Mouse (Mus musculus) embryo, embryonic 10.5 days (tissue): ENCODE results near the gene Cdc37.

Experiments used
- DNase-seq: peaks from one replicate; pipeline ENCODE4 v3.0.0-alpha.2; 2015; ENCODE audit warnings: low spot score

The Cdc37 gene

DNA sequence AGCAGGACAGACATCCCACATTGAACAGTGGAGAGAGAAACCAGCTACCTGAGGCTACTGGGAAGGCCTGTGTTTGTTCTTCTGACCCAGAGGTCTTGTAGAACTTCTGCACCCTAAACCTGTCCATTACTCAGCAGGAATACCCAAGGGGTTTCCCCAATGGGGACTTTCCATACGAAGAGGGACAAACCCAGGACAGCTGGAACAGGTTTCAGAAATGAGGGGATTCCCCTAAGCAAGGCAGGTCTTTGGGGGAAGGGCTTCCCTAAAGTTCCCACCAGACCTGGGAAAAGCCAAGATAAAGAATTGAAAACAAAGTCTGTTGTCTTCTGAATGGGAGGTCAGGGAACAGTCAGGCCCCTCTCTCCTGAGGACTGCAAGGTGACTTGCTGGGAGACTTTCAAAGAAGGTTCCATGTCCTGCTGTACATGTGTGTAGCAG, 13.8 kb downstream of the Cdc37 start:
- DNase-seq, result no peak

DNA sequence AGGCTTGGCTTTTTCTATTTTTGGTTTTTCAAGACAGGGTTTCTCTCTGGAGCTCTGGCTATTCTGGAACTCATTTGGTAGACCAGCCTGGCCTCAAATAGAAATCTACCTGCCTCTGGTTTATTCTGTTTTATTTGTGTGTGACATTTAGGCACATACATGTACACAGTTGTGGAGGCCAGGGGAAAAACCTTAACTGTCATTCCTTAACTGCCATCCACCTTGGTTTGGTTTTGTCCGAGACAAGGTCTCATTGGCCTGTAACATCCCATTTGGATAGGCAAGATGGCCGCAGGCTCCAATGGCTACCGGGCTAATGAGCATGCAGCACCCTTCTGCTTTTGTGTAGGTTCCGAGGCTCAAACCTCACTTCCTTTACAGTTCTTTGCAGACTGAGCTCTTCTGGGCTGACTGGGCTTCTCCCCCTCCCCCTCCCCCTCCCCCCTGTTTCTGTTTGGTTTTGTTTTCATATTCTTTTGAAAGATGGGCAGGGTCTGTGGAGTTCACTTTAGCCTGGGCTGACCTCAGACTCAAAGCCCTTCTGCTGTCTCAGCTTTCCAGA, 14.4 kb downstream of the Cdc37 start:
- DNase-seq, result no peak

DNA sequence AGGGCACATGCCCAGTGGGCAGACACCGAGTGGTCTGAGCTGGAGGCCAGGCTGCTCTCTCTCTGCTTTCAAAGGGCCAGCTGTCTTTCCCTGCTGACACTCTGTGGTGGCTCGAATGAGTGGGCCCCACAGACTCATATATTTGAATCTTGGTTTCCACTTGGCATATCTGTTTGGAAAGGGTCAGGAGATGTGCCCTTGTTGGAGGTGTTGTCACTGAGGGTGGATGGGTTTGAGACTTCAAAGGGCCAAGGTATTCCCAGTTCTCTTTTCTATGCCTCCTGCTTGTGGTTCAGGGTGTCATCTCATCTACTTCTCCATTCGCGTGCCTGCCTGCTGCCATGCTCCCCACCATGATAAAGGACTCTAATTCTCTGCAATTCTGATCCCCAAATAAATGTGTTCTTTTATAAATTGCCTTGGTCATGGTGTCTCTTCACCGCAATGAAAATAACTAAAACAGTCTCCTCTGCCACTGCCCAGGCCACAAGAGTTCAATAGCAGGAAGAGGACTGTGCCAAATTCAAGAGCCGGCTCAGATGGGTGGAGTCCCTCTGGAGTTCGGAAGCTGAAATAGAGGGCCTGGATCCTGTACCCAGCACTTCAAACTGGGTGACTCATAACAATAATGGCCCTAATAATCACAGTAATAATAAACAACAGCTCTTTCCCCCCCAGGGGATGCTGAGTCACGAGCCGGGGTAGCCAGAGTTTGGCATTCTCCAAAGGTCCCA, 15.0 kb downstream of the Cdc37 start:
- no peak for DNase-seq

DNA sequence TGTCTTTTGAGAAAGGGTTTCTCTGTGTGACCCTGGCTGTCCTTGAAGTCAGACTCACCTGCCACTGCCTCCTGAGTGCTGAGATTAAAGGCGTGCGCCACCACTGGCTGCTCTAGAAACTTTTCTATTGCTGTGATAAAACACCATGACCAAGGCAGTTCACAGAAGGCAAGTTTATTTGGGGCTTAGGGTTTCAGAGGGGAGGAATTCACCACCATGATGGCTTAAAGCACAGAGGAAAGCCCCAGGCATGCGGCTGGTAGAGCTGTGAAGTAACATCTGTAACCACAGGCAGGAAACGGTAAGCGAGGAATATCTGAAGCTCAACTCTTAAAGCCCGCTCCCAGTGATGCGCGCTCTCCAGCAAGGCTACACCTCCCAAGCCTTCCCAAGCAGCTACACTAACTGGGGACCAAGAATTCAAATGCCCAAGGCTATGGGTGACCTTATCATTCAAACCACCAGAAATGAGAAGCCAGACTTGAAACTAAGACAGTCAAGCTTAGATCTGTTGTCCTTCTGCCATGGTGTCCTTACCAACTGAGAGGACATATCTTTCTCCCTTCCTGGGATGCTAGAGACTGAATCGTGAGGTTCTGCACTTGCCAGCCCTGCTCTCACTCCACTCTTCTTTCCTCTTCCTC, 16.6 kb downstream of the Cdc37 start:
- no peak for DNase-seq

DNA sequence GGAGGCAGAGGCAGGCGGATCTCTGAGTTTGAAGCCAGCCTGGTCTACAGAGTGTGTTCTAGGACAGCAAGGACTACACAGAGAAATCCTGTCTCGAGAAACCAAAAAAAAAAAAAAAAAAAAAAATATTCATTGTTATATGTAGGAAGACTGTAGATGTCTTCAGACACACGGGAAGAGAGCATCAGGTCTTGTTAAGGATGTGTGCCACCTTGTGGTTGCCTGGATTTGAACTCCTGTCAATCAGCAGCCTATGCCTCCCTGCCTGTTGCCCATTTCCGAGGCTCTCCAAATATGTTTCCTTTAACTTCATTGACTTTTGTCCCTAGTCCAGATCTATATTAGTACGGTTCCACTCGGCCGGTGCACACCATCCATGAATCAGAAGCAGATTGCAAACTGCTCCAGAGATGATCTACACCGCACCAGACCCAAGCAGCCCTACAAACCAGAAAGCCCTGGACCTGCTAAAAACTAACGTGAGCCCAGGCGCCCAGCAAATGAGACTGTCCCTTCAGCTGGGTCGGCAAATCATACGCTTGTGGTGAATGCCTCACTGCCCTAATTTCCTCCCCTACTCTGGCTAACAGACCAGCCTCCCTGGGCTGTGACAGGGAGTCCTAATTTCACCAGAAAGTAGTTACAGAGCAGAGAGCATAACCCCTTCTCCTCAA, 17.5 kb downstream of the Cdc37 start:
- no peak for DNase-seq

DNA sequence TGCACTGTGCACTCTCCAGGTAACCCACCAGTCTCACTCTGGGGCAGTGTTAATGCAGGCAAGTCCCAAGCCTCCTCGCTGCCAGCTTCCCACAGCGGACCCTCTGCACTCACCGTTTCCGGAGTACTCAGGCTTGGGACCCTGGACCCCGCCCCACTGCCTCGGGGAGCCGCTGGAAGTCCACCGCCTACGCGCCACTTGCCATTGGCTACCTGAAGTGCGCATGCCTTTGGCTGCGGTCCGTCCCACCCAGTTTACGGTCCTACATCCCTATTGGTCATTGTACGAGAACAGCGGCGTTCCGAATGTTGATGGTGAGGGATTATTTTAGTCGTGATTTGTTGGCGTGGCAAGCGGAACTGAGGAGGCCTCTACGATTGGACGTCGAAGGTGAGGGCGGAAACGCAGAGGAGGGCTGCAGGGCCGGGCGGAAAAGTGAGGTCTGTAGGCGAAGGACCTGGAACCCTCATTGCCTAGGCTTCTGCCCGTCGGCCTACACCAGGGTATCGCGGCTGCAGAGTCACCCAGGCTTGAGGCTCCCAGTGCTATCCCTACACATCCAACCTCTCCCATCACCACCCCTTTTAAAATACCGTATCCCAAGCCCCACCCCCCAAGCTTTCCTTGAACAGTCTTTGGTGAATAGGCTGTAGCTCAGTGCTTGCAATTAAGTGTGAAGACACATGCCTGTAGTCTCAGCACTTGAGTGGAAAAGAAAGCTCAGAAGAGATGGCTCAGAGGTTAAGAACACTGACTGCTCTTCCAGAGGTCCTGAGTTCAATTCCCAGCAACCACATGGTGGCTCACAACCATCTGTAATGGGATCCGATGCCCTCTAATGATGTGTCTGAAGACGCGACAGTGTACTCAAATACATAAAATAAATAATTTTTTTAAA, 18.5 kb downstream of the Cdc37 start, which contains the start of gene Tyk2:
Gene Tyk2, minus strand, starts transcription at position 185 of the 898 bp plus-strand sequence.
- peak; percentile 98 for DNase-seq

DNA sequence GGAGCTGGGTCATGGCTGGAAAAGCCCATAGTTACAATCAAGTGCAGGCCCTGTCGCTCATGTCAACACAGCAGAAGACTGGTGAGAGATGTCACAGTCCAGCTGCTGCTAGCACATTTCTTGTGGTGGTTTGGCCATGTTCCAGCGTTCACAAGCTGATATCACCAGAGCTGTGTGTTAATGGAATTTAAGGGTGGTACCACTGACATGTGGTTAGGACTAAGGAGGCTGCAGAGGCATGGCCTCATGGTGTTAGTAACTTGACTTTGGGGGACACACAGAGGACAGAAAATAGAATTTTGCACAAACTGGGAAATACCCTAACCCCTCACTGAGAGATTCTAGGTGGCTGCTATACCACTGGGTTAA, 23.5 kb downstream of the Cdc37 start:
- DNase-seq, result no peak

DNA sequence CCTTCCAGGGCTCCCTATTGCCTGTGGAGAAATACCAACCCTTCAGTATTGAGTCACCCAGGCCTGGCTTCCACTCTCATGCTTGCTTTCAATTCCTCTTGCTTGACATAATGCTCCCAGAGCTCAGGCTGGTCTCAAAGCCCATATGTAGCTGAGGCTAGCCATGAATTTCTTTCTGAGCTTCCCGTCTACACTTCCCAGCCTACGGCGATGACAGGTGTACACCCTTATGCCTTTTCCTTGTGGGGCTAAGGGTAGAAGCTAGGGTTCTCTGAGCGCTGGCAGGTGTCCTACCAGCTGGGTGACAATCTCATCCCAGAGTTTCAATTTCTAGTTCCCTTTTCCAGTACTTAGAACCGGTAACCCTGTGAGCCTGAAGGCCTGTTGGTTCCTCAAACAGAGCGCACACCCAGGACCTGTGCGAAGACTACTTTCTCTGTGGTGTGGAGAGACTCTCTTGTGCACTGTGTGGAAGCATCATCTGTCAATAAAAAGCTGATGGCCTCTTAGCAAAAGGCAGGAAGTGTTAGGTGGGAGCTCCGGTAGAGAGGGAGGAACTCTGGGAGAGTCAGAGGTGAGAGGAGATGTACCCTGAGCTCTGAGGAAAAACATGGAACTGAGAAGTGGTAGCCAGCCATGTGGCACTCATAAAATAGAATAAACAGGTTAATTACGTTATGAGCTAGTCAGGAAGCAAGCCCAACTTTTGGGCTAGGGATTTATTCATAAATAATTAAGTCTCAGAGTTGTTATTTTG, 24.1 kb downstream of the Cdc37 start:
- DNase-seq, result no peak

DNA sequence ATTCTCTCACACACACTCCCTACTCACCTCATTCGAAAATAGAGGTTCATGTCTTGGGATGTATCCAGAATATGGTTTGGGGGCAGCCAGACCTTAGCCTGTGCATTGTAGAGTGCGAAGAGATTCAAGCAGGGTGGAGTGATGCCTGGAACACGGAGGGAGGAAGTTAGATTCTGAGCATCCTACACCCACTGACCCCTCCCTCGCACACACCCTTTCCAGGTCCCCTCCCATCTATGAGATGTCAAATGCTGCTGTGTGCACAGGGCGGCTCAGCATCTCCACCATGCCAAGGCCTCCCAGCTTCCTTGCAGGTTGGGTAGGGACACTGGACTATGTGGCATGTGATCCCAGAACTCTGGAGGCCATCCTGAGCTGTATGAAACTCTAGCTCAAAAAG, 24.9 kb downstream of the Cdc37 start:
- no peak for DNase-seq

DNA sequence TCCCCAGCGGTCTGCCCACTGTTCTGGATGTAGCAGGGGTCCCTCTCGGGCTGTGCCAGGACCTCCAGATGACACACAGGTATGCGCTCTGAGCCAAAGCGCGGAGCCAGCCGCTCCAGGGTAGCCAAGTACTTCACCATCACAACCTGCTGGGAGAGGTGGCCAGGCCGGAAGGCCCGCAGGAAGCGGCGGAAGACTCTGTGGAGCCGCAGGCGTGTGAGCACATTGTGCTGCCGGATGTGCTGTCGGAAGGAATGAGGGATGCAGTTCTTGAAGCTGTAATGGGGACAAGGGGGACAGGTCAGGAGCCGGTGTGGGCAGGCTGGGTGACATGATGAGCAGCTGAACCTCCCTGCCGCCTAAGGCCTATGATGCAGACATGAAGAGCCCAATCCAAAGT, 28.3 kb downstream of the Cdc37 start:
- no peak for DNase-seq

DNA sequence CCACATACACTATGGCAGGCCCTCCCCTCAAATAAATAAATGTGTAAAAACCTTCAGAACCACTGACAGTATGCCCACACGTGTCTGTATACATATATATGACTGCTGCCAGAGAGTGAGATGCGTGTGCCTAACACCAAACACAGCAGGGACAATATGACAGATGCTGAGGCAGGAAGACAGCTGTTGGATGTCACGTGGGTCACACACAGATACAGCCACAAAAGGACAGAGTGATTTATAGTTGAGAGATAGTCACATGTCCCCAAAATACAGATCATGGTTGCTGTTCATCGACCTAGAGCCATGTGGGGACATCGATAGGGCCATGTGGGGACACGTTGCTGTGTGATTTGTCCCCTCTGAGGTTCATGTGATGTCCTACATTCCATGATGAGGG, 32.7 kb downstream of the Cdc37 start:
- DNase-seq, result no peak

DNA sequence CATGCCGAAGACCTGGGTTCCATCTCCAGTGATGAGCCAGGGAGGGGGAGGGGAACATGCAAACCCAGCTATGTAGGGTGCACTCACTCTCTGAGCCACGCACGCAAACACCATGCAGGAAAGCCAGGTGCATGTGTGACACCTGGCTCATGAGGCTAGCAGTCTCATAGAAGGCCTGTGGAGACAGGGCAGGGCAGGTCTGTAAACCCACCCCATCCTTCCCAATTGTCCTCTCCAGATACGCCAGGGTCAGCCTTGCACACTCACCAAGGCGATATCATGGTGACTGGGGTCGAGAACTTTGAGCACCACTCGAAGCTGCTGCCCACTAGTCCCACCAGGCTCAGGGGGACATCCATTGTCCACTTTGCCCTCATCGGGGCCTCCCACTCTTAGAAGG, 34.7 kb downstream of the Cdc37 start:
- no peak for DNase-seq

DNA sequence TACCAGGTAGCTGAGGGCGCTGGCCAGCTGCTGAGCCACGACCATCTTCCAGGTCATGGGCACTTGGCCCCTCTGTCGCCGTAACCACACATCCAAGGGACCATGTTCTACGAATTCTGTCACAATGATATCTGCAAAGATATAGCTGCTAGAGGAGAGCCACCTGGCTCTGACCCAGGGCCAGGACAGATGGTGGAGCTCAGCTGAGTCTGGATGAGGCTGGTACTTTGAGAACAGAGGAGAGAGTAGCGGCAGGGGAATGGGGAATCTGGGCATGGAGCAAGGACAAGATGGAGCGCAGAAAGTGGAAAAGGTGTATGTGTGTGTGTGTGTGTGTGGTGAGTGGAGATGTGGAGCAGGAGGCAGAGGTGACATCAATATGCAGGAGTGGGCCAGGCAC, 35.6 kb downstream of the Cdc37 start:
- no peak for DNase-seq

DNA sequence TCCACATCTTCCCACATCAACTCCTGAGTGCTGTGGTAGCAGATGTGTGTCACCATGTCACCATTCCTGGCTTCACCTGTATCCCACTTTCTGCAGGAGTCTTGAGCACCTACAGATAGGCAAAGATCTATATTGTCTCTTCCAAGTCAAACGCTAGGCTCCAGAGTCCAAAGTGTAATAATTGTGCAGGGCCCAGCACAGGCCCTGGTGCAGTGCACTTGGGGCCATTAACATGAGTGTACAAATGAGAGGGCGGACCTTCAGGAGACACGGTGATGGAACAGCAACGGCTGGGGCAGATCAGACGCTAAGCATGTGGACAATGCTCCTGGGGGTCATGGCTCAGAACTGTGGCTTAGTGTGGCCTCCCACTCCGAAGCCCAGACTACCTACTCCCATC, 36.0 kb downstream of the Cdc37 start:
- DNase-seq, result no peak

DNA sequence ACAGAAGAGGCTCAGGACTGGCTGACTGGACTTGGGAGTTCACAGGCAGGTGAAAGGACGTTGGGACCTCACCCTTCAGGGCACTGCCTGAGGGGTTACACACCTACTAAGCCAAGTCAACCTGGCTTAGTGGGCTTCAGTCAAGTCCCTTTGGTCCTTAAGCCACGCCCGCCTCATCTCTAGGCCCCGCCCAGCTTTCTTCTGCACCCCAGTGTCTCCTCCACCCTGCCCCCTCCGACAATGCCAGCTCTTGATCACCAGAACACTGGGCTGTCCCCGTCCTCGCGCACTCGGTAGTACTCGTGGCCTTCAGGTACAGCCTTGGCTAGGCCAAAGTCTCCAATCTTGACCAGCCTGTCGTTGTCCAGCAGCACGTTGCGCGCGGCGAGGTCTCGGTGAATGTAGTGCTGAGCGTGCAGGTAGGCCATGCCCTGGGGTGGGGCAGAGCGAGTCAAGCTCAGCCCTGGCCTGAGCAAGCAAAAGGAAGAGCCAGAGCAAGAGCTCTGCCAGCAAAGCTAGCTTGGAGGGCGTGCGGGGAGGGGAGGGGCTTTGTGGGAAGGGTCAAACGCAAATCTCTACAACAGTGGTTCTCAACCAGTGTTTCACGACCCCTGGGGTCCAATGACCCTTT, 42.1 kb downstream of the Cdc37 start:
- no peak for DNase-seq

DNA sequence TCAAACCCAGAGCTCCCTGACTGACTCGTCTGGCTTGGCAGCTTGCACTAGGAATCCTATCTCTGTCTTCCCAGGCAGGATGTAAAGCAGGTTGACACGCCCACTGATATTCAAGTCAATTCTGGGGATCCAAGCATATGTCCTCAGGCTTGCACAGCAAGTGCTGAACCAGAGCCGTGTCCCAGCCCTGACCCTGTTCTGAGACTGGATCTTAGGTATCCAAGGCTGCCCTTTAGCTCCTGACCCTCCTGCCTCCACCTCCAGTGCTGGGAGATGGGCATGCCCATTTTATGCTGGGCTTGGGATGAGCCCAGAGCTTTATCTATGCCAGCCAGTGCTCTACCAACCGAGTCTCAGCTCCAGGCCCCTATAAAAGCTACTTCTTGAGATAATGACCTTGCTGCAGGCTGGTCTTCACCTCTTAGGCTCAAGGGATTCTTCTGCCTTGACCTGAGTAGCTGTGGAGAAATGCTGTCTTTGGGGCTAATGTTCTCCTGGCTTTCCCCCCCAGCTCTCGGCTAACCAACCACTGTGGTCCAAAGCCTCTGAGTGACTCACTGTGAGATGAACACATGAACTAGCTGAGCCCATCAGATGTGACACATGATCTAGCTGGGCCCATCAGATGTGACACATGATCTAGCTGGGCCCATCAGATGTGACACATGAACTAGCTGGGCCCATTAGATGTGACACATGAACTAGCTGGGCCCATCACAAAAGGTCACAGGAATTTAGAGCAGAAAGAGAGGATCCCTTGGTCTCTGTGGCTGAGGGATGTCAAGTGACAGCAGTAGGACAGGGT, 43.8 kb downstream of the Cdc37 start:
- DNase-seq, result no peak

DNA sequence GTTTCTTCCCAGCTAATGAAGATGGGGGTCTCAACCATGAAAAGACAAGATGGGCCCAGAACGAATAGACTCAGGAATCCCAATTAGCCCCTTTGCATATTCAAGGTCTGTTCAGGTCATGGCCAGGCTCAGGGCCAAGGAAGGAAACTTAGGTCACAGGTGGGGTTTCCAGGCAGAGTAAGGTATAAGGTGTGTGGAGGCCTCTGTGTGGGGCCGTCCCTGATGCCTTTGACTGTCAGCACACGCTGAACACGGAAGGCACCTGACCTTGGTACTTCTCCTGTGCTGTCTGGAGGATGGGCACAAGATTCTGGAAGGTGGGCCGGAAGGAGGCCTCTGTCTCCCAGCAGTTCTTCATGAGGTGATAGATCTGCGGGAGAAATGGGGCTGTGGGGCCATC, 45.0 kb downstream of the Cdc37 start:
- no peak for DNase-seq

DNA sequence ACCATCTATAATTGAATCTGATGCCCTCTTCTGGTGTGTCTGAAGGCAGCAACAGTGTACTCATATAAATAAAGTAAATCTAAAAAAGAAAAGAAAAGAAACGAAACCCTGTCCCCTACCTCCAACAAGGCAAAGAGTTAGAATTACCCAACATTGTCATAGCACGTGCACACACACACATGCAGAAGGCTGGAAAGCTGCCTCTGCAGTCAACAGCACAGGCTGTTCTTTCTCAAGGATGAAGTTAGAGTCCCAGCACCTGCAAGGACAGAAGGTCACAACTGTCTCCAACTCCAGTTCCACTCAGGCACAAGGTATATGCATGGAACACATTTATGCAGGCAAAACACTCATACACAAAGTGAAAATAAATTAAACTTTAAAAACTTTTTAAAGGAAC, 47.7 kb downstream of the Cdc37 start:
- DNase-seq, result no peak

DNA sequence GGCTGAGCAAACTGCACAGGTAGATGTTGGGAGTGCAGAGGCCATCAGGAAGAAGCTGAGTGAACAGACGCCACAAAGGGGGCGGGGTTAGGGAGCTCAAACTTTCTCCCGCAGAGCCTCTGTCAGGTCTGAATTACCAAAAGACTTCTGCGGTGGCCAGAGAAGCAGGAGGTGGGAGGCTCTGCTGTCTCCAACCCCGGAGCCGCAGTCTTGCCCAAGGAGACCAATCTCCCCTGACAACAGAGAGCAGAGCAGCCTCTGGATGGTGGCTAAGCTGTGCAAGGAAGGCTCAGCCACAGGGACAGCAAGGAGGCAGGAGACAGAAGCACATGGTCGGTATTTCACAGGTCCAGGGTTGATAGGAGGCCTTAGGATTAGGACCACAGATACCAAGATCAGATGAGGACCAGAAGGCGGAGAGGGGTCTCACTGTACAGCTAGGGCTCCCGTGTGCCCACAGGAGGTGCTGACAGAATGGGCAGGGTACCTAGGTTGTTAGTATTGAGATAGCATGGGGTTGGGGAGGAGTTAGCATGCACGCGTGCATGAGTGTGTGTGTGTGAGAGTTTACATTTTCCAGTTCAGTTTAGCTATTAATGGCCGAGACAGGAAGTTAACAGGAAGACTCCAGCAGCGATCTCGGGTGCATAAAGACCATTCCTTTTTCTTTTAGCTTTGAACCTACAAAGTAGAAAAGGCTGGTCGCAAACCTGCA, 49.2 kb downstream of the Cdc37 start:
- no peak for DNase-seq
